Mouse (Mus musculus): ENCODE data around the gene Slc6a21. TPM values are rescaled to one million over a fixed set of nuclear protein-coding genes. Genes with fewer than 3 reads are reported as not detected.
A peak's percentile ranks its signal among the peaks of the same experiment; 100 is the strongest.

Gene Slc6a21
- polyA plus RNA-seq, 1 experiment from 2014 or later, result not detected

DNA sequence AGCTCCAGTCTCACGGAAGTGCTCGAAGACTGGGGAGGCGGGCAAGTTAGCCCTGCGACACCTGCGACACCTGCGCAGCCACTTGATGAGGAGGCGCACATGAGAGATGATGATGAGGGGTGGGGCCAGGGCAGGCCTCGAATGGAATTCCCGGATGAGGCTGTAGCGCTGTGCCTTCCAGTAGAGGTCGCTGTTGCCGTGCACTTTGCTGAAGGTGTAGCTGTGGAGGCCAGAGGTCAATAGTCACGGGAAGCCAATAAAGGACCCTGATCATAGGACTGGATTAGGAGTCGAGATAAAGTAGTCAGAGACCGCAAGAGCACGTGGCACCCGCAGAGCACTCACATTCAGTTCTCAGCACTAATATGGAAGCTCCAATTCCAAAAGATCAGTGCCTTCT, 28.0 kb downstream of the Slc6a21 start:
- H3K4me1 ChIP-seq (ENCODE audit: control insufficient read depth, low read depth, low read length), result no peaks in the 10 kb centered on the region; the same call in 1 of the 2 replicates
- H3K36me3 ChIP-seq (ENCODE audit: control insufficient read depth, insufficient read depth), result no peaks in the 10 kb centered on the region
- no peaks in the 10 kb centered on the region for H3K9me3 ChIP-seq (replicated peaks; ENCODE audit: control insufficient read depth, low read length)
- no peak overlapping the region for H3K9ac ChIP-seq (ENCODE audit: low read depth, low read length)
- 6% methylated on average over 17 of the region's 17 CpGs for WGBS (ENCODE audit: insufficient replicate concordance)
- H3K4me3 ChIP-seq (ENCODE audit: low read depth, low read length), result no peak overlapping the region
- H3K4me2 ChIP-seq (ENCODE audit: low read depth, low read length), result no peak overlapping the region
- no peak overlapping the region for H3K27ac ChIP-seq (ENCODE audit: low read length)
- peak; percentile 43; the same call in 1 of the 2 replicates for ATAC-seq (ENCODE audit: low read depth)
- no peaks in the 10 kb centered on the region for H3K27me3 ChIP-seq (ENCODE audit: control insufficient read depth, insufficient read depth, low read depth, low read length)

DNA sequence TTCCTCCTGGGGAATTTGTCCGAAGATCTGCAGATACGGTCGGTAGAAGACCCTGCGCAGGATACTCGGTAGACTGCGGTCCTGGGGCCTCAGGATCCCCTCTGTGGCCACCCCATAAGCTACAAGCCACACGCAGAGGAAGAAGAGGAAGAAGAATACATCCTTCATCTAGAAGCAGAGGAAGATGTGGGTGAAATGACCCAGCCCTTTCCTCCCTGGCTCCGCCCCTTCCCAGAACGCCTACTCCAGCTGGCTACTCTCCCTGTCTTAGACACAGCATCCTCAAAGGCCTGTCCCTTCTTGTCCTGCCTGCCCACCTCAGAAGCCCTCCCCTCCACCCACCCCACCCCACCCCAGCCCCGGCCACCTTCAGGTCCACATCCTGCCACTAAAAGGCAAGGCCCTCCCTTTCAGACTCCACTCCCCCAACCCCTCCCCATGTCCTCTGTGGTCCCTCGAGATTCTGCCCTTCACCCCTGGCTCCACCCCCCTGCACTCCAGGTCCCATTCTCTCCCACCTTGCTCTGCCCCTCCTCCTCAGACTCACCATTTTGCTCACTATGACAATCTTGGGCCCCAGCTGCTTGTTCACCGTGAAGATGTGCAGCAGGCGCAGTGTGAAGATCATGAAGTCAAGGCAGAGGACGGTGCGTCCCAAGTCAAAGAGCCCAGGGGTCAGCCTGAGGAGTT, 31.4 kb downstream of the Slc6a21 start:
- WGBS (ENCODE audit: insufficient replicate concordance), result 27% methylated on average over 15 of the region's 15 CpGs
- Histone ChIP-seq H3K4me3 (ENCODE audit: low read depth, low read length) (no peak overlapping the region), H3K9me3 (replicated peaks; ENCODE audit: control insufficient read depth, low read length) (no peaks in the 10 kb centered on the region), H3K9ac (ENCODE audit: low read depth, low read length) (no peak overlapping the region), H3K4me2 (ENCODE audit: low read depth, low read length) (no peak overlapping the region), H3K27ac (ENCODE audit: low read length) (no peak overlapping the region), H3K36me3 (ENCODE audit: control insufficient read depth, insufficient read depth) (no peaks in the 10 kb centered on the region), H3K4me1 (ENCODE audit: control insufficient read depth, low read depth, low read length) (no peaks in the 10 kb centered on the region; the same call in 1 of the 2 replicates), H3K27me3 (ENCODE audit: control insufficient read depth, insufficient read depth, low read depth, low read length) (no peaks in the 10 kb centered on the region)
- no peak for ATAC-seq (ENCODE audit: low read depth)

DNA sequence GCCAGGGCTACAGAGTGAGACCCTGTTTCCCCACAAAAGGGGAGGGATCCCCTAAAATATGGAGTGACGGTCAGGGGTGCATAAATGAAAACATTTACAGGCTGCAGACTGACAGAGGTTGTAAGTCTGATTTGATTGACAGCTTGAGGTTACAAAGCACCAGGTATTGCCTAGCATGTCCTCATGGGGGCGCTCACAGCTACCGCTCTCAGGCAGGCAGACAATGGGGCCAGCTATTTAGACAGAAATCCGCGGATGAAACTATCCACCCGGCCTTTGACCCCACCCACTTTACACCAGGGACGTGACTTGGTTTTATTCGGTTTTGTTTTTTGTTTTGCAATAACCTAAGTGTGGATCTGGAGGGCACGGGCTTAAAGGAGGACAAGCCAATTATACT, 32.1 kb downstream of the Slc6a21 start:
- no peaks in the 10 kb centered on the region; the same call in 1 of the 2 replicates for H3K4me1 ChIP-seq (ENCODE audit: control insufficient read depth, low read depth, low read length)
- no peaks in the 10 kb centered on the region for H3K36me3 ChIP-seq (ENCODE audit: control insufficient read depth, insufficient read depth)
- H3K9me3 ChIP-seq (replicated peaks; ENCODE audit: control insufficient read depth, low read length), result no peaks in the 10 kb centered on the region
- 9% methylated on average over 9 of the region's 9 CpGs for WGBS (ENCODE audit: insufficient replicate concordance)
- ATAC-seq (ENCODE audit: low read depth), result no peak
- no peaks in the 10 kb centered on the region for H3K27me3 ChIP-seq (ENCODE audit: control insufficient read depth, insufficient read depth, low read depth, low read length)
- no peak overlapping the region for H3K9ac ChIP-seq (ENCODE audit: low read depth, low read length)
- H3K27ac ChIP-seq (ENCODE audit: low read length), result no peak overlapping the region
- H3K4me2 ChIP-seq (ENCODE audit: low read depth, low read length), result no peak overlapping the region
- H3K4me3 ChIP-seq (ENCODE audit: low read depth, low read length), result no peak overlapping the region

DNA sequence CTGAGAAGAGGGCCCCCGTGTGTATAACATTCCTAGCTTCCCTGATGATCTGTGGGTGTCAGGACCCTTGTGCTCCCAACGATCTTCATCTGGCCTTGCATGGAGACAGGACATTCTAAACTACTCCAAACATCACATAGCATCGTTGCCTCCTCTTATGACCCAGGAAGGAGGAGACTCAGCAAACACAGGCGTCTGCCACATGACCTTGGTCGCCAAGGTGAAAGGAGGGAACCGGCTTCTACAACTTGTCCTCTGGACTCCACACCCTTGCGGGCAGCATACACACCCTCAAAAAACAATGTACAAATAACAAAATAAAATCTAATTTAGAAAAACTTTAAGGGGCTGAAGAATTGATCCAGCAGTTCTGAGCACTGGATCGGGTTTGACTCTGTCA, 34.7 kb downstream of the Slc6a21 start:
- ATAC-seq (ENCODE audit: low read depth), result no peak
- Histone ChIP-seq H3K9ac (ENCODE audit: low read depth, low read length) (no peak overlapping the region), H3K4me3 (ENCODE audit: low read depth, low read length) (no peak overlapping the region), H3K4me2 (ENCODE audit: low read depth, low read length) (no peak overlapping the region), H3K36me3 (ENCODE audit: control insufficient read depth, insufficient read depth) (no peaks in the 10 kb centered on the region), H3K27me3 (ENCODE audit: control insufficient read depth, insufficient read depth, low read depth, low read length) (no peaks in the 10 kb centered on the region), H3K4me1 (ENCODE audit: control insufficient read depth, low read depth, low read length) (no peaks in the 10 kb centered on the region), H3K27ac (ENCODE audit: low read length) (no peak overlapping the region), H3K9me3 (replicated peaks; ENCODE audit: control insufficient read depth, low read length) (no peaks in the 10 kb centered on the region)
- WGBS (ENCODE audit: insufficient replicate concordance), result 48% methylated on average over 8 of the region's 8 CpGs

DNA sequence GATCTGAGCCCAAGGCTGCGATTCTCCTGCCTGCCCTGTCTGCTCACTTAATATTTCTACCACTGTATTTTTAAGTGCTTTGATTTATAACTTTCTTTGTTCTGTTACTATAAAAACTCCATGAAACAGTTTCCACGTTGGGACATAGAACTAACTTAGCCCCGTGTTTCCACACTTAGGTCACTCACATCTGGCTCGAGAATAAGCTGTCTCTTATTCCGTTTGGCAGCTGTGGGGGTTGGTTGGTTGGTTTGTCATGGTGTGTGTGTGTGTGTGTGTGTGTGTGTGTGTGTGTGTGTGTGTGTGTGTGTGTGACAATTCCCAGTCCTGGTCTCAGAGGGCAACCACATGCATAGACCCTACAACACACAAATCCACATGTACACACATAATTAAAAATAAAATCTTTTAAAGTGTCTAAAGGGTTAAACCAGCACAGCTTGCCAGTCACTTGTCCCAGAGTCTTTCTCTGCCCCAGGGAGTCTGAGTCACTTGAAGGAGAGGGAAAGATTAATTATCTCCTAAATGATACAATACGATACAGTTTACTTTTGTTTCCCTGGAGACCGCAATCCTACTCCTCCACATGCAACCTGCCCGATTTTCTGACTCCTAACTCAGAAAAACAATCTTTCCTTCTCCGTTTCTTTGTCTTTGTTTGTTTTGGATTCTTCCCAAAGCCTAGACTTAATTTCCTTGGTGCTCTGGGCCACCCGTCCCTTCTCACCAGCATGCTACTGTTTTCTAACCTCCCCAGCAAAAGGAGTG, 35.6 kb downstream of the Slc6a21 start:
- ATAC-seq (ENCODE audit: low read depth), result no peak
- H3K4me2 ChIP-seq (ENCODE audit: low read depth, low read length), result no peak overlapping the region
- no peaks in the 10 kb centered on the region for H3K4me1 ChIP-seq (ENCODE audit: control insufficient read depth, low read depth, low read length)
- no peak overlapping the region for H3K4me3 ChIP-seq (ENCODE audit: low read depth, low read length)
- no peak overlapping the region for H3K9ac ChIP-seq (ENCODE audit: low read depth, low read length)
- H3K36me3 ChIP-seq (ENCODE audit: control insufficient read depth, insufficient read depth), result no peaks in the 10 kb centered on the region
- no peak overlapping the region for H3K27ac ChIP-seq (ENCODE audit: low read length)
- H3K27me3 ChIP-seq (ENCODE audit: control insufficient read depth, insufficient read depth, low read depth, low read length), result no peaks in the 10 kb centered on the region
- 47% methylated on average over 10 of the region's 10 CpGs for WGBS (ENCODE audit: insufficient replicate concordance)
- no peaks in the 10 kb centered on the region for H3K9me3 ChIP-seq (replicated peaks; ENCODE audit: control insufficient read depth, low read length)

DNA sequence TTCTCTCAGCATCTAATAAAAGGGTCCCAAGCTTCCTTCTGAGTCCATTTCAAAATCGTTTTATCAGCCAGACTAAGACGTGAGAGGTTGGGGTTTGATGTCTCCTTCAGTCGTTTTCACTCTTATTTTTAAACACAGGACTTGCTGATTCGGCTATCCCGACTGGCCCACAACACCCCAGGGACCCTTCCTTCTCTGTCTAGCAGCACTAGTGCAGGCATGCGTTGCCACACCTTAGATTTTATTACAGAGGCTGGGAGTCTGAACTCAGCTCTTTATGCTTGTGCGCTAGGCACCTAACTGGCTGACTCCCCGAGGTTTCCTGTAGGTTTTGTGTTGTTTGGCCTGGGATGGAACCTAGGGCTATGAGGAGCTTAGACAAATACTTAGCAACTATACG, 36.2 kb downstream of the Slc6a21 start:
- WGBS (ENCODE audit: insufficient replicate concordance), result 43% methylated on average over 9 of the region's 9 CpGs
- Histone ChIP-seq H3K9me3 (replicated peaks; ENCODE audit: control insufficient read depth, low read length) (no peaks in the 10 kb centered on the region), H3K4me3 (ENCODE audit: low read depth, low read length) (no peak overlapping the region), H3K4me2 (ENCODE audit: low read depth, low read length) (no peak overlapping the region), H3K27me3 (ENCODE audit: control insufficient read depth, insufficient read depth, low read depth, low read length) (no peaks in the 10 kb centered on the region), H3K9ac (ENCODE audit: low read depth, low read length) (no peak overlapping the region), H3K36me3 (ENCODE audit: control insufficient read depth, insufficient read depth) (no peaks in the 10 kb centered on the region), H3K27ac (ENCODE audit: low read length) (no peak overlapping the region), H3K4me1 (ENCODE audit: control insufficient read depth, low read depth, low read length) (no peaks in the 10 kb centered on the region)
- no peak for ATAC-seq (ENCODE audit: low read depth)

DNA sequence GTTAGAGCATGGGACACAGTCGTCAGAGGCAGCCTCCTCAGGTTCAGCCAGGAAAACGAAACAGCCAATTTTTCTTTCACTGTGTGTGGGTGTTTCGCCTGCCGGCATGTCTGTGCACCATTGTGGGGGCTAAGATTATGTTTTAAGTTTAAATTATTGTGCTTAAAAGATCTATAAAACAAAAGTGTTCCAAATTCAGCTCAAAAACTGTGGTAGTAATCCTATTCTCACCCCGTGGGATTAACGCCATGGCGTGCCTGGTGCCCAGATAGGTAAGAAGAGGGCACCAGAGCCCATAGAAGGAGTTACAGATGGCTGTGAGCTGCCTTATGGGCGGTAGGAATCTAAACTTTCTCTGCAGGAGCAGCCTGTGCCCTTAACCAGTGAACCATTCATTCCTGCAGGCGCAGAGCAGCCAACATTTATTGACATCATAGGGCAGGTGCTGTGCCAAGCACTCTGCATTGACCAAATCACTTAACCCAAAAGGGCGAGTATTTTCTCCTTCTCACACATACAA, 37.9 kb downstream of the Slc6a21 start:
- no peak for ATAC-seq (ENCODE audit: low read depth)
- H3K36me3 ChIP-seq (ENCODE audit: control insufficient read depth, insufficient read depth), result no peaks in the 10 kb centered on the region
- no peak overlapping the region for H3K4me3 ChIP-seq (ENCODE audit: low read depth, low read length)
- no peak overlapping the region for H3K27ac ChIP-seq (ENCODE audit: low read length)
- H3K9me3 ChIP-seq (replicated peaks; ENCODE audit: control insufficient read depth, low read length), result no peaks in the 10 kb centered on the region
- no peaks in the 10 kb centered on the region for H3K4me1 ChIP-seq (ENCODE audit: control insufficient read depth, low read depth, low read length)
- H3K27me3 ChIP-seq (ENCODE audit: control insufficient read depth, insufficient read depth, low read depth, low read length), result no peaks in the 10 kb centered on the region
- H3K4me2 ChIP-seq (ENCODE audit: low read depth, low read length), result no peak overlapping the region
- H3K9ac ChIP-seq (ENCODE audit: low read depth, low read length), result no peak overlapping the region
- WGBS (ENCODE audit: insufficient replicate concordance), result 68% methylated on average over 10 of the region's 10 CpGs

DNA sequence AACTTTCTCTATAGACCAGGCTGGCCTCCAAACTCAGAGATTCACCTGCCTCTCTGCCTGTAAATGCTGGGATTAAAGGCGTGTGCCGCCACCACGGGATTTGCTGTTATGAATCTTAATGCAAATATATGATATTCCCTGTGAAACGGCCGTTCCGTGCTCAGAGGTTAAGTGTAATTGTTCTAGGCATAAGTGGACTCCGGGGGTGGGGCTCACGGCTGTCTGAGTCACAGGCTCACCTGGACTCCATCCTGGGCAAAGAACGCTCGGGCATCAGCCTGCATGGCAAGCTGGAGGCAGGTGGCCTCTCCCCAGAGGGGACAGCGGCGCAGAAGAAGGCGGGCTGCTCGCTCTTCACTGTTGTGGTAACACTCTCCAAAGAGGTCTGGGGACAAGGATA, 39.2 kb downstream of the Slc6a21 start:
- Histone ChIP-seq H3K36me3 (ENCODE audit: control insufficient read depth, insufficient read depth) (no peaks in the 10 kb centered on the region), H3K4me2 (ENCODE audit: low read depth, low read length) (no peak overlapping the region), H3K27ac (ENCODE audit: low read length) (no peak overlapping the region), H3K4me1 (ENCODE audit: control insufficient read depth, low read depth, low read length) (no peaks in the 10 kb centered on the region), H3K9ac (ENCODE audit: low read depth, low read length) (no peak overlapping the region), H3K4me3 (ENCODE audit: low read depth, low read length) (no peak overlapping the region), H3K27me3 (ENCODE audit: control insufficient read depth, insufficient read depth, low read depth, low read length) (no peaks in the 10 kb centered on the region), H3K9me3 (replicated peaks; ENCODE audit: control insufficient read depth, low read length) (no peaks in the 10 kb centered on the region)
- ATAC-seq (ENCODE audit: low read depth), result no peak
- WGBS (ENCODE audit: insufficient replicate concordance), result 78% methylated on average over 14 of the region's 14 CpGs

DNA sequence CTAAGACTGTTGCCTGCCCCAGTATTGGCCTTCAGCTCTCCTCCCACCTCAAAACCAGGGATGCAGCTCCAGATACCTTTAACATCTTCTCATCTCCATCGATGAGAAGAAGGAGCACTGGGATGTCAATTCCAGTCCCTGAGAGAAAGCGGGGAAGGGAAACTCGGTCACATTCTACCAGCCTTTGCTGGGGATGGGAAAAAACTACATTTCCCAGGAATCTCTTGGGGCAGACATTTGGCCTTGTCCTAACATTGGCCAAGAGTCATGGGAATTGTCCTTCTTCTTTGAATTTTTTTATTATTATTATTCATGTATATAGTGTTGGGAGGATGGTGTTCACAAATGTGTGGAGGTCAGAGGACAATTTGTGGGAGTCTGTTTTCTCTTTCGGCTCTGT, 44.9 kb downstream of the Slc6a21 start:
- no peaks in the 10 kb centered on the region; the same call in 1 of the 2 replicates for H3K9me3 ChIP-seq (replicated peaks; ENCODE audit: control insufficient read depth, low read length)
- no peaks in the 10 kb centered on the region for H3K4me1 ChIP-seq (ENCODE audit: control insufficient read depth, low read depth, low read length)
- H3K4me3 ChIP-seq (ENCODE audit: low read depth, low read length), result no peak overlapping the region
- ATAC-seq (ENCODE audit: low read depth), result no peak
- no peak overlapping the region for H3K9ac ChIP-seq (ENCODE audit: low read depth, low read length)
- WGBS (ENCODE audit: insufficient replicate concordance), result 81% methylated on average over 4 of the region's 4 CpGs
- H3K27ac ChIP-seq (ENCODE audit: low read length), result no peak overlapping the region
- no peaks in the 10 kb centered on the region for H3K36me3 ChIP-seq (ENCODE audit: control insufficient read depth, insufficient read depth)
- no peaks in the 10 kb centered on the region for H3K27me3 ChIP-seq (ENCODE audit: control insufficient read depth, insufficient read depth, low read depth, low read length)
- H3K4me2 ChIP-seq (ENCODE audit: low read depth, low read length), result no peak overlapping the region
